Mouse (Mus musculus) limb, embryonic 10.5 days (tissue): Measurements from ENCODE around the gene Fam43b. TPM values are rescaled to one million over a fixed set of nuclear protein-coding genes. Genes with fewer than 3 reads are reported as not detected.
"Not testable (repeated sequence)": the region's sequence is repeated elsewhere in the genome, so short reads cannot be mapped to it uniquely, and the experiment has no call there.

Experiments
- DNase-seq: peaks from one replicate; pipeline ENCODE4 v3.0.0-alpha.2; 2017; ENCODE audit warnings: low spot score
- H3K27ac ChIP-seq: fragments of 300-500 bp; sonication (generic); 2 replicates; pipeline ENCODE4 v1.5.1; 2016; ENCODE audit warnings: mild to moderate bottlenecking
- H3K27me3 ChIP-seq: fragments of 300-500 bp; sonication (generic); 2 replicates; pipeline ENCODE4 v1.6.1; 2016; ENCODE audit warnings: low read depth, mild to moderate bottlenecking; ENCODE audit not compliant: poor library complexity, severe bottlenecking
- H3K36me3 ChIP-seq: fragments of 300-500 bp; sonication (generic); 2 replicates; pipeline ENCODE4 v1.6.1; 2016; ENCODE audit warnings: mild to moderate bottlenecking, moderate library complexity
- H3K4me1 ChIP-seq: fragments of 300-500 bp; sonication (generic); 2 replicates; pipeline ENCODE4 v1.6.1; 2016
- H3K4me3 ChIP-seq: fragments of 300-500 bp; sonication (generic); 2 replicates; pipeline ENCODE4 v1.5.1; 2016; ENCODE audit warnings: mild to moderate bottlenecking, moderate library complexity
- H3K9me3 ChIP-seq: fragments of 300-500 bp; sonication (generic); replicated peaks from 2 replicates; pipeline ENCODE4 v1.6.1; 2016; ENCODE audit warnings: mild to moderate bottlenecking
- WGBS: fragments of 180-500 bp; shearing (Covaris S2); methylation state at CpG from one replicate; pipeline ENCODE4 v1.1.7; 2016; 5-methylcytosine and 5-hydroxymethylcytosine counted together
- polyA plus RNA-seq: library from polyadenylated mRNA; unstranded; fragments of >200 nt; fragmentation: Nextera tagmentation; extraction: Ambion mirVana; gene quantifications from 2 replicates; pipeline ENCODE4 v1.2.1, GENCODE M21; 2016

Fam43b gene
- not detected in 2 replicates for polyA plus RNA-seq

- H3K4me1 ChIP-seq: peaks cover 22% of the 10 kb centered on the region
- H3K27me3 ChIP-seq: peaks cover 93% of the 10 kb centered on the region
- WGBS: under 1% methylated on average over 46 of the region's 46 CpGs
- 0 out of 2 replicates have a peak within 1 kb of the TSS, but pooled peaks have one; percentile 19 for H3K27ac ChIP-seq
- H3K9me3 ChIP-seq: no peaks in the 10 kb centered on the region
- no peaks in the 10 kb centered on the region for H3K36me3 ChIP-seq
- DNase-seq: peak; percentile 66
- peak within 1 kb of the TSS; percentile 55 for H3K4me3 ChIP-seq
Measured at GRCm38 (mm10) chr4:138395971-138396645, at the start of gene Fam43b. Gene Fam43b (minus strand): TSS chr4:138396528.

DNA sequence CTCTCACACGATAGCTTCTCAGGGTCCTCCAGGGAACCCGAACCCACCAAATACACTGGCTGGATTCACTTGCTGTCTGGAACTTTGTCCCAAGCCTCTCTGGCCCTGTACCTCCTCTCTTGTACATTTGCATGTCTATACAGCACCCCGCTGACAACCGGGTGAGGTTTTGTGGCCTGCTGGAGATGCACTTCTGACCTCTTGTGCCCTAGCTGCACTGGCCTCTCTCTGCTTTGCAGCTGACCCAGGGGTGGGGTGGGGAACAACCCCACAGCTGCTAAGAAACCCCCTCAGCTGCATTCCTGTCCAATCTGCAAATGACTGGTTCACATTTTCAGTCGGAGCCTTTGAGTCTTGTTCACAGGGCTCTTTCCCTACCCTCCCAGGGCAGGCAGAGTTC lies 48.6 kb upstream of the Fam43b start:
- DNase-seq: peak; percentile 28
- H3K9me3 ChIP-seq: no peaks in the 10 kb centered on the region
- WGBS: 21% methylated on average over 5 of the region's 5 CpGs
- H3K4me1 ChIP-seq: peaks cover 17% of the 10 kb centered on the region
- no peak overlapping the region for H3K27ac ChIP-seq
- no peak overlapping the region for H3K4me3 ChIP-seq
- peaks cover 26% of the 10 kb centered on the region for H3K36me3 ChIP-seq
- H3K27me3 ChIP-seq: peaks cover 61% of the 10 kb centered on the region

DNA sequence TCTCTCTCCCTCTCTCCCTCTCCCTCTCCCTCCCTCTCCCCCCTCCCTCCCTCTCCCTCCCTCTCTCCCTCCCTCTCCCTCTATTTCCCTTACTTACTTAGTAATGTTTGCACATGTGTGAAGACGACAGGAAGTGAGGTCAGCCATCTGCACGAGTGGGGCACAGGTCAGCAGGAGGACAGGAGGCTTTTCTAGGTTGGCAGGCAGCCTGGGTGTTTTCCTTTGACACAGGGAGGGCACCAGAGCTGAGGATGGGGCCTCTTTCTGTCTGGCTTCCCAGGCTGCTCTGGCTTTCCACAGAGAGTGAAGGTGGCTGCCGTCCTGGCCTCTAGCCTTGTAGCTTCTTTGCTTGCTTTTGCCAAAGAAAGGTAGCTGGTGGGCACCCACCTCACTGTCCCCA lies 43.7 kb upstream of the Fam43b start:
- Histone ChIP-seq H3K4me3 (no peak overlapping the region), H3K4me1 (peaks cover 11% of the 10 kb centered on the region), H3K27ac (no peak overlapping the region), H3K27me3 (peaks cover 16% of the 10 kb centered on the region; the same call in 1 of the 2 replicates), H3K9me3 (no peaks in the 10 kb centered on the region), H3K36me3 (peaks cover 67% of the 10 kb centered on the region)
- 67% methylated on average over 3 of the region's 3 CpGs for WGBS
- no peak for DNase-seq

- H3K4me1 ChIP-seq: peaks cover 25% of the 10 kb centered on the region
- H3K9me3 ChIP-seq: no peaks in the 10 kb centered on the region
- peaks cover 38% of the 10 kb centered on the region for H3K36me3 ChIP-seq
- WGBS: 1% methylated on average over 63 of the region's 64 CpGs
- peak within 1 kb of the TSS; percentile 79 for H3K27ac ChIP-seq
- DNase-seq: peak; percentile 99
- no peaks in the 10 kb centered on the region for H3K27me3 ChIP-seq
- H3K4me3 ChIP-seq: peak within 1 kb of the TSS; percentile 78
Measured at GRCm38 (mm10) chr4:138434347-138435316, 38.3 kb upstream of the Fam43b start, which contains the start of gene Mul1. Gene Mul1 (plus strand): TSS chr4:138434671.

DNA sequence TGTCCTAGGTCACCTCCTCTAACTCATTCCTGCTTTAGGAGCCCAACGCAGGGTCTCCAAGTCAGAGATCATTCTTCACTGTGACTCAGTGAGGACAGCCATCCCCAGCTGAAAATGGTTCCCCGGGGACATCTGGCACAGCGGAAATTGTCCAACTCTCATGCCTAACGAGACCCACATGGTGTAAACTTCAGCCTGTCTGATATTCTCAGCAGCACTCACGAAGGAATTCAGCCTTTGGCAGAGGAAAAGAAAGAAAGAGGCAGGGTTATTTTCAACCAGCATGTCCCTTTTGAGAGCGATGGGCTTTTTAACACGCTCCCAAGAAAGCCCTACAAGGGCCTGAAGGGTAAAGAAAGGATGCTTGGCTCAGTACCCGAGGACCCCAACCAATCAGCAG lies 35.0 kb upstream of the Fam43b start:
- WGBS: 32% methylated on average over 8 of the region's 8 CpGs
- Histone ChIP-seq H3K4me3 (no peak overlapping the region), H3K27ac (peak overlapping the region; percentile 39; the same call in 1 of the 2 replicates), H3K4me1 (peaks cover 25% of the 10 kb centered on the region), H3K27me3 (peaks cover 6% of the 10 kb centered on the region; the same call in 1 of the 2 replicates), H3K9me3 (no peaks in the 10 kb centered on the region), H3K36me3 (peaks cover 5% of the 10 kb centered on the region)
- peak; percentile 48 for DNase-seq

DNA sequence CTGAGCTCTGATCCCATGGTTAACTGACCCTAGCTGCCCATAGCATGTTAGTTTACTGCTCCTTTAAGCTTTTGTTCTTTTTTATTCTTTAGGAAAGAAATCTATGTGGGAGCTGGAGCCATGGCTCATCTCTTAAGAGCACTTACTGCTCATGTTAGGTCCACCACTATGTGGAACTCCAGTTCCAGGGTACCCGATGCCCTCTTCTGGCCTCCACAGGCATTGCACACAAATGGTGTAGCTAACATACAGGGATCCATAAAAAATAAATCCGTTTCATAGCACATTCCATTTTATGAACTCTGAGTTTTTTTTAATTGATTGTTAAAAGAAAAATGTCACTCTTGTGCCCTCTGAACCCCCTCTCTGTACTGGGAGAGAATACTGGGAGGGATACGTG lies 33.5 kb upstream of the Fam43b start:
- H3K9me3 ChIP-seq: no peaks in the 10 kb centered on the region
- WGBS: 39% methylated on average over 3 of the region's 3 CpGs
- H3K27me3 ChIP-seq: peaks cover 6% of the 10 kb centered on the region; the same call in 1 of the 2 replicates
- H3K4me3 ChIP-seq: no peak overlapping the region
- peak; percentile 56 for DNase-seq
- no peaks in the 10 kb centered on the region for H3K36me3 ChIP-seq
- H3K4me1 ChIP-seq: peaks cover 12% of the 10 kb centered on the region
- no peak overlapping the region for H3K27ac ChIP-seq

DNA sequence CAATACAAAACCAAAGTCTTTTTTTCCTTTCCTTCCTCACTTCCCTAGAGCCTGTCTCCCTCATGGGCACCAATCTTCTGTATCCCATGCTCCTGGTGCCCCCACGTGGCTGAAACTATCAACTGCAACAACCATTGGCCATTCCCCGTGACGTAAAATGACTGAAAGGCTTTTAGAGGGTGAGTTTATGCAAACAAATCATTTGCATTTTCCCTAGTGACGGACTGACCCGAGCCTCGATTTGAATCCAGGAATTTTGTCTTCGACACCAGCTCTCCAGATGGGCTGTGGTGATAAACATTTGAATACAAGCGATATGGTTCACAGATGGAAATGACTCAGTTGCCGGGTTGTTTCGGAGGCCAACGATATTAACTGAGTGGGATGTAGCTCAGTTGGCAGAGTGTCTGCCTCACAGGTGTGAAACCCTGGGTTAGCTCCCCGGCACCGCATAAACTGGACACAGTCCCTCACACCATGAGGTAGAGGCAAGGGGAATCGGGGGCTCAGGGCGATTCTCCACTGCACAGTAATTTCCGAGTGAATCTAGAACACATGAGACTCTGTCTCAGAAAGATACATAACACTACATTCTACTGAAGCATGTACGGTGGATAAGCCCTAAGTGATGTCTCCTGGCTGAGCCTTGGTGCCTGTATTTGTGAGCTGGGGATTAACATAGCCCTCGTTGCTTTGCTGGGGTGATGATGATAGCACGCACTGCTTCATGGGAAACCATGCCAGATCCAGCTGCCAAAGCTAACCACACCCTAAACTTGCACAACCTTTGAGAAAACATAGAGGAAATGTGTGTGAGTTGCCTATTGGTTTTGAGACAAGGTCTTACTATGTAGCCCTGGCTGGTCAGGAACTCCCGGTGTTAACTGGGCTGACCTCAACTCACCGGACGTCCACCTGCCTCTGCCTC lies 30.7 kb upstream of the Fam43b start:
- H3K27ac ChIP-seq: no peak overlapping the region
- no peaks in the 10 kb centered on the region for H3K36me3 ChIP-seq
- peak; percentile 80 for DNase-seq
- H3K4me1 ChIP-seq: peaks cover 6% of the 10 kb centered on the region
- no peaks in the 10 kb centered on the region for H3K9me3 ChIP-seq
- peaks cover 6% of the 10 kb centered on the region; the same call in 1 of the 2 replicates for H3K27me3 ChIP-seq
- H3K4me3 ChIP-seq: no peak overlapping the region
- WGBS: 45% methylated on average over 22 of the region's 22 CpGs

- H3K9me3 ChIP-seq, H3K27ac ChIP-seq, H3K4me3 ChIP-seq, H3K36me3 ChIP-seq, H3K4me1 ChIP-seq, DNase-seq: not testable (repeated sequence)
- WGBS: 89% methylated on average over 14 of the region's 14 CpGs
- H3K27me3 ChIP-seq: peaks cover 17% of the 10 kb centered on the region; the same call in 1 of the 2 replicates
Measured at GRCm38 (mm10) chr4:138425604-138426003, 29.3 kb upstream of the Fam43b start.

- no peaks in the 10 kb centered on the region for H3K9me3 ChIP-seq
- H3K4me1 ChIP-seq: no peaks in the 10 kb centered on the region
- DNase-seq: no peak
- no peaks in the 10 kb centered on the region for H3K36me3 ChIP-seq
- WGBS: 88% methylated on average over 6 of the region's 6 CpGs
- H3K27me3 ChIP-seq: peaks cover 19% of the 10 kb centered on the region
- H3K4me3 ChIP-seq: no peak overlapping the region
- H3K27ac ChIP-seq: no peak overlapping the region
Measured at GRCm38 (mm10) chr4:138425028-138425427, 28.7 kb upstream of the Fam43b start.

GRCm38 (mm10) chr4:138418340-138418957 lies 22.1 kb upstream of the Fam43b start:
- no peak for DNase-seq
- Histone ChIP-seq H3K36me3 (no peaks in the 10 kb centered on the region), H3K4me3 (no peak overlapping the region), H3K27ac (no peak overlapping the region), H3K27me3 (peaks cover 65% of the 10 kb centered on the region), H3K9me3 (no peaks in the 10 kb centered on the region), H3K4me1 (peaks cover 5% of the 10 kb centered on the region)
- 71% methylated on average over 11 of the region's 11 CpGs for WGBS

GRCm38 (mm10) chr4:138417882-138418281 lies 21.6 kb upstream of the Fam43b start:
- peaks cover 69% of the 10 kb centered on the region for H3K27me3 ChIP-seq
- no peak overlapping the region for H3K27ac ChIP-seq
- peaks cover 5% of the 10 kb centered on the region for H3K4me1 ChIP-seq
- H3K36me3 ChIP-seq: no peaks in the 10 kb centered on the region
- 83% methylated on average over 4 of the region's 4 CpGs for WGBS
- no peak overlapping the region for H3K4me3 ChIP-seq
- DNase-seq: no peak
- H3K9me3 ChIP-seq: no peaks in the 10 kb centered on the region

DNA sequence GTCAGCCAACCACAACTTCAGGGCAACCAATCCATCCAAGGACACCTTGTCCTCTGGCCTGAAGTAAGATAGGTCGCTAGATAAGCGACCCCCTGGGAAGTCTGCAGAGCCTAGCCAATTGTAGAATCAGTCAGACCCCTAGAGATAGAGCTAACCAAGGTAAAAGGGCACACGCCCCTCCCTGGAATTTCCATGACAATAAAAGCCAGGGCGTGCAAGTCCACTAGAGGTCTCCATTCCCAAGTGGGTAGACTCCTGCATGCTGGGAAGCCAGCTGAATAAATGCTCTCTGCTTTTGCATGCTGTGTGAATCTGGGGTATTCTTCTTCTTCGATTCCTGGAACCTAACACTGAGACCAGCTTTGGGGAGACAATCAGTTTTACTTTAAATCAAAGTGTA lies 20.1 kb upstream of the Fam43b start:
- DNase-seq: no peak
- no peak overlapping the region for H3K27ac ChIP-seq
- H3K4me1 ChIP-seq: peaks cover 5% of the 10 kb centered on the region
- no peaks in the 10 kb centered on the region for H3K9me3 ChIP-seq
- no peaks in the 10 kb centered on the region for H3K36me3 ChIP-seq
- WGBS: 59% methylated on average over 5 of the region's 5 CpGs
- peaks cover 79% of the 10 kb centered on the region for H3K27me3 ChIP-seq
- no peak overlapping the region for H3K4me3 ChIP-seq
